Mouse (Mus musculus) testis, adult 2 months (tissue): ENCODE results near the gene Unk.

ENCODE experiments used
- CTCF ChIP-seq: fragments of 200-500 bp; IDR thresholded peaks from 2 replicates; pipeline ENCODE4 v1.5.1; 2012; ENCODE audit warnings: low read depth, mild to moderate bottlenecking, inconsistent platforms, low read length, moderate library complexity; ENCODE audit not compliant: control insufficient read depth, insufficient read depth, insufficient replicate concordance
- POLR2A ChIP-seq: fragments of 200-500 bp; IDR thresholded peaks from 2 replicates; pipeline ENCODE4 v1.6.1; 2012; ENCODE audit warnings: low read depth, mild to moderate bottlenecking, inconsistent platforms, low read length, moderate library complexity; ENCODE audit not compliant: control insufficient read depth

DNA sequence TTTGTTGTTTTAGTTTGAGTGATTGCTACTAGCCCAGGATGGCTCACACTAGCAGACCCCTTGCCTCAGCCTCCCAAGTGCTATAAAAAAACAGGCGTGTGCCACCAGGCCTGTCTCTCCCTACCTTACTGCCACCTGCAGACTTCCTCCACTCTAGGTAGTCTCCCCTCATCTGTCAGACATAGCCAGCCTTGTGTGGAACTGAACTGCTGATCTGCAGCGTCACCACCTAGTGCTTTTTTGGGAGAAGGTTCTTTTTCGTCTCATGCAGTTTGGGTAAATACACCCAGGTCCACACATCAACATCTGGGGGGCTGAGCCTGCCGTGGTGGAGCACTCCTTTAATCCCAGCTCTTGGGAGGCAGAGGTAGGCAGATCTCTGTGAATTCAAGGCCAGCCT lies 33.1 kb upstream of the Unk start:
- no peak for TF ChIP-seq POLR2A
- TF ChIP-seq CTCF = no peak
